Mouse (Mus musculus): ENCODE data around the gene Clcn5.

Gene Clcn5

GRCm38 (mm10) chrX:7319089-7319721, at the start of gene Clcn5:
Clcn5 (minus strand) TSS chrX:7319358.
- DNase-seq (ENCODE audit: low spot score), result peak; percentile 95

- no peak for DNase-seq (ENCODE audit: low spot score)
These were observed 6.3 kb upstream of the Clcn5 start for GRCm38 (mm10) chrX:7325455-7325854.

- DNase-seq (ENCODE audit: low spot score), result peak; percentile 55
These were observed 3.1 kb upstream of the Clcn5 start for GRCm38 (mm10) chrX:7322288-7322687.

GRCm38 (mm10) chrX:7320571-7320970, 1.4 kb upstream of the Clcn5 start:
- DNase-seq (ENCODE audit: low spot score), result no peak

GRCm38 (mm10) chrX:7318551-7319025, 570 bp downstream of the Clcn5 start:
- no peak for DNase-seq (ENCODE audit: low spot score)

GRCm38 (mm10) chrX:7315115-7315514, 4.0 kb downstream of the Clcn5 start:
- DNase-seq (ENCODE audit: low spot score), result no peak

- DNase-seq (ENCODE audit: low spot score), result no peak
These were observed 4.5 kb downstream of the Clcn5 start for GRCm38 (mm10) chrX:7314645-7315044.

GRCm38 (mm10) chrX:7308242-7308641, 10.9 kb downstream of the Clcn5 start:
- no peak for DNase-seq (ENCODE audit: low spot score)

- no peak for DNase-seq (ENCODE audit: low spot score)
These were observed 12.3 kb downstream of the Clcn5 start for GRCm38 (mm10) chrX:7306861-7307260.

- DNase-seq (ENCODE audit: low spot score), result no peak
These were observed 26.2 kb downstream of the Clcn5 start for GRCm38 (mm10) chrX:7292981-7293380.

- DNase-seq (ENCODE audit: low spot score), result no peak
These were observed 26.9 kb downstream of the Clcn5 start for GRCm38 (mm10) chrX:7292151-7292768.

- DNase-seq (ENCODE audit: low spot score), result no peak
These were observed 30.2 kb downstream of the Clcn5 start for GRCm38 (mm10) chrX:7288976-7289375.

- no peak for DNase-seq (ENCODE audit: low spot score)
These were observed 32.0 kb downstream of the Clcn5 start for GRCm38 (mm10) chrX:7287051-7287734.

GRCm38 (mm10) chrX:7282636-7283035, 36.5 kb downstream of the Clcn5 start:
- DNase-seq (ENCODE audit: low spot score), result no peak

- no peak for DNase-seq (ENCODE audit: low spot score)
These were observed 39.4 kb downstream of the Clcn5 start for GRCm38 (mm10) chrX:7279722-7280121.

- no peak for DNase-seq (ENCODE audit: low spot score)
These were observed 42.6 kb downstream of the Clcn5 start for GRCm38 (mm10) chrX:7276564-7276963.

GRCm38 (mm10) chrX:7261149-7261548, 58.0 kb downstream of the Clcn5 start:
- no peak for DNase-seq (ENCODE audit: low spot score)

GRCm38 (mm10) chrX:7260400-7261113, 58.6 kb downstream of the Clcn5 start:
- no peak for DNase-seq (ENCODE audit: low spot score)

- peak; percentile 6 for DNase-seq (ENCODE audit: low spot score)
These were observed 59.4 kb downstream of the Clcn5 start for GRCm38 (mm10) chrX:7259718-7260117.

GRCm38 (mm10) chrX:7256022-7256421, 63.1 kb downstream of the Clcn5 start:
- no peak for DNase-seq (ENCODE audit: low spot score)

- no peak for DNase-seq (ENCODE audit: low spot score)
These were observed 115.1 kb downstream of the Clcn5 start for GRCm38 (mm10) chrX:7204099-7204498.

GRCm38 (mm10) chrX:7203535-7203934, 115.6 kb downstream of the Clcn5 start:
- no peak for DNase-seq (ENCODE audit: low spot score)

- no peak for DNase-seq (ENCODE audit: low spot score)
These were observed 121.3 kb downstream of the Clcn5 start for GRCm38 (mm10) chrX:7197833-7198232.
